Mouse (Mus musculus): Measurements from ENCODE around the gene Olfr1512. TPM values are rescaled to one million over a fixed set of nuclear protein-coding genes. Genes with fewer than 3 reads are reported as not detected.

Olfr1512 gene
- polyA plus RNA-seq, 1 experiment = 0.04 TPM

GRCm38 (mm10) chr14:52368741-52369140, 10.2 kb downstream of the Olfr1512 start:
- DNase-seq = no peak
- no peak for TF ChIP-seq CTCF (IDR thresholded peaks at IDR 0.05; ENCODE audit: borderline replicate concordance, control insufficient read depth, extremely low read depth, insufficient read depth, low read length, poor library complexity)
- no peak for TF ChIP-seq POLR2A (IDR thresholded peaks at IDR 0.05; ENCODE audit: control insufficient read depth, extremely low read depth, insufficient read depth, low read length, poor library complexity)
- no peaks in the 10 kb centered on the region for H3K4me1 ChIP-seq (replicated peaks; ENCODE audit: control insufficient read depth, insufficient read depth, low read length)
- no peaks in the 10 kb centered on the region for H3K27me3 ChIP-seq (ENCODE audit: control insufficient read depth, insufficient read depth, low read length)
- H3K4me3 ChIP-seq (ENCODE audit: control insufficient read depth, insufficient read depth, low read length) = no peak overlapping the region
- no peak overlapping the region for H3K27ac ChIP-seq (ENCODE audit: control insufficient read depth, insufficient read depth, low read length)
- WGBS = 90% methylated on average over 3 of the region's 3 CpGs
- no peaks in the 10 kb centered on the region for H3K36me3 ChIP-seq (ENCODE audit: control insufficient read depth, insufficient read depth, low read length)

- Histone ChIP-seq H3K4me3 (ENCODE audit: control insufficient read depth, insufficient read depth, low read length) (no peak within 1 kb of the TSS), H3K27ac (ENCODE audit: control insufficient read depth, insufficient read depth, low read length) (no peak within 1 kb of the TSS), H3K36me3 (ENCODE audit: control insufficient read depth, insufficient read depth, low read length) (no peaks in the 10 kb centered on the region), H3K4me1 (replicated peaks; ENCODE audit: control insufficient read depth, insufficient read depth, low read length) (no peaks in the 10 kb centered on the region), H3K27me3 (ENCODE audit: control insufficient read depth, insufficient read depth, low read length) (no peaks in the 10 kb centered on the region)
- TF ChIP-seq POLR2A (IDR thresholded peaks at IDR 0.05; ENCODE audit: control insufficient read depth, extremely low read depth, insufficient read depth, low read length, poor library complexity) = no peak
- no peak for DNase-seq
- WGBS = 78% methylated on average over 4 of the region's 4 CpGs
These were observed 22.7 kb downstream of the Olfr1512 start, which contains the start of gene Olfr1513 for GRCm38 (mm10) chr14:52356308-52356707. TSS of gene Olfr1513 (minus strand) at chr14:52356408.

GRCm38 (mm10) chr14:52339512-52339852, 39.5 kb downstream of the Olfr1512 start:
- TF ChIP-seq POLR2A (IDR thresholded peaks at IDR 0.05; ENCODE audit: control insufficient read depth, extremely low read depth, insufficient read depth, low read length, poor library complexity) (no peak), CTCF (IDR thresholded peaks at IDR 0.05; ENCODE audit: borderline replicate concordance, control insufficient read depth, extremely low read depth, insufficient read depth, low read length, poor library complexity) (no peak)
- H3K36me3 ChIP-seq (ENCODE audit: control insufficient read depth, insufficient read depth, low read length) = no peaks in the 10 kb centered on the region
- H3K27ac ChIP-seq (ENCODE audit: control insufficient read depth, insufficient read depth, low read length) = no peak overlapping the region
- H3K4me1 ChIP-seq (replicated peaks; ENCODE audit: control insufficient read depth, insufficient read depth, low read length) = no peaks in the 10 kb centered on the region
- no peak overlapping the region for H3K4me3 ChIP-seq (ENCODE audit: control insufficient read depth, insufficient read depth, low read length)
- H3K27me3 ChIP-seq (ENCODE audit: control insufficient read depth, insufficient read depth, low read length) = no peaks in the 10 kb centered on the region
- DNase-seq = no peak
- 84% methylated on average over 6 of the region's 6 CpGs for WGBS

- no peaks in the 10 kb centered on the region for H3K36me3 ChIP-seq (ENCODE audit: control insufficient read depth, insufficient read depth, low read length)
- WGBS = 28% methylated on average over 21 of the region's 21 CpGs
- no peak overlapping the region for H3K4me3 ChIP-seq (ENCODE audit: control insufficient read depth, insufficient read depth, low read length)
- no peaks in the 10 kb centered on the region for H3K4me1 ChIP-seq (replicated peaks; ENCODE audit: control insufficient read depth, insufficient read depth, low read length)
- TF ChIP-seq CTCF (IDR thresholded peaks at IDR 0.05; ENCODE audit: borderline replicate concordance, control insufficient read depth, extremely low read depth, insufficient read depth, low read length, poor library complexity) = no peak
- TF ChIP-seq POLR2A (IDR thresholded peaks at IDR 0.05; ENCODE audit: control insufficient read depth, extremely low read depth, insufficient read depth, low read length, poor library complexity) = no peak
- DNase-seq = peak; percentile 70
- H3K27ac ChIP-seq (ENCODE audit: control insufficient read depth, insufficient read depth, low read length) = no peak overlapping the region
- H3K27me3 ChIP-seq (ENCODE audit: control insufficient read depth, insufficient read depth, low read length) = no peaks in the 10 kb centered on the region
These were observed 40.0 kb downstream of the Olfr1512 start for GRCm38 (mm10) chr14:52338751-52339511.

GRCm38 (mm10) chr14:52332171-52332570, 46.8 kb downstream of the Olfr1512 start:
- H3K27ac ChIP-seq (ENCODE audit: control insufficient read depth, insufficient read depth, low read length) = no peak overlapping the region
- H3K36me3 ChIP-seq (ENCODE audit: control insufficient read depth, insufficient read depth, low read length) = no peaks in the 10 kb centered on the region
- 100% methylated on average over 1 of the region's 3 CpGs for WGBS
- no peak overlapping the region for H3K4me3 ChIP-seq (ENCODE audit: control insufficient read depth, insufficient read depth, low read length)
- no peaks in the 10 kb centered on the region for H3K4me1 ChIP-seq (replicated peaks; ENCODE audit: control insufficient read depth, insufficient read depth, low read length)
- DNase-seq = no peak
- no peak for TF ChIP-seq POLR2A (IDR thresholded peaks at IDR 0.05; ENCODE audit: control insufficient read depth, extremely low read depth, insufficient read depth, low read length, poor library complexity)
- no peak for TF ChIP-seq CTCF (IDR thresholded peaks at IDR 0.05; ENCODE audit: borderline replicate concordance, control insufficient read depth, extremely low read depth, insufficient read depth, low read length, poor library complexity)
- peaks cover 9% of the 10 kb centered on the region; the same call in 1 of the 2 replicates for H3K27me3 ChIP-seq (ENCODE audit: control insufficient read depth, insufficient read depth, low read length)

GRCm38 (mm10) chr14:52331069-52331750, 47.8 kb downstream of the Olfr1512 start:
- Histone ChIP-seq H3K4me1 (replicated peaks; ENCODE audit: control insufficient read depth, insufficient read depth, low read length) (no peaks in the 10 kb centered on the region), H3K27me3 (ENCODE audit: control insufficient read depth, insufficient read depth, low read length) (peaks cover 9% of the 10 kb centered on the region), H3K27ac (ENCODE audit: control insufficient read depth, insufficient read depth, low read length) (no peak overlapping the region), H3K4me3 (ENCODE audit: control insufficient read depth, insufficient read depth, low read length) (no peak overlapping the region), H3K36me3 (ENCODE audit: control insufficient read depth, insufficient read depth, low read length) (no peaks in the 10 kb centered on the region)
- no peak for DNase-seq
- TF ChIP-seq POLR2A (IDR thresholded peaks at IDR 0.05; ENCODE audit: control insufficient read depth, extremely low read depth, insufficient read depth, low read length, poor library complexity) (no peak), CTCF (IDR thresholded peaks at IDR 0.05; ENCODE audit: borderline replicate concordance, control insufficient read depth, extremely low read depth, insufficient read depth, low read length, poor library complexity) (no peak)
- WGBS = 49% methylated on average over 4 of the region's 4 CpGs
